In the genomic region with DNA sequence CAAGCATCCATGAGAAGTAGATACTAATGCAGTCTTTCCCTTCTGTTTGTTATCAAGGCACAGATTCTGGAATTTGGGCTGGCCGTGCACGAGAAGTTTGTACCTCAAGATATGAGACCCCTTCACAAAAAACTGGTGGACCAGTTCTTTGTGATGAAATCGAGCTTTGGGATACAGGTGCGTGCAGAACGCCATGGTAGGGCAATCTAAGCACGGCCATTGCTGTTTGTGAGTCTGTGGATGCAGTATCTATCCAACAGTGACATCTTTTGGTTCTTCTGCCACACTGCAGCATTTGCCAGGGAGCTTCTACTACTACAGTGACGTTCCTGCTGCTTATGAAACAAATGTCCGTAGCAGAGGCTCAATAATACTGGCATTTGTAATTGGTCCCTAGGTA, we compare ENCODE assay signal across 8 mouse cellular contexts.
DNase-seq lines count a peak whose midpoint lies in the region; ATAC-seq lines count a peak whose summit lies in the region.

No protein-coding gene starts in this region.

- H3K9me3 ChIP-seq in forebrain, embryonic 15.5 days = no peaks in the 10 kb centered on the region
- no peaks in the 10 kb centered on the region for H3K9me3 ChIP-seq in forebrain, embryonic 12.5 days

- no peak overlapping the region for H3K4me2 ChIP-seq in forebrain, embryonic 15.5 days (replicated peaks)
- no peak overlapping the region for H3K4me2 ChIP-seq in forebrain, embryonic 12.5 days

- H3K27me3 ChIP-seq in forebrain, embryonic 15.5 days = no peaks in the 10 kb centered on the region
- H3K27me3 ChIP-seq in forebrain, embryonic 12.5 days = peaks cover 28% of the 10 kb centered on the region
- no peaks in the 10 kb centered on the region for H3K27me3 ChIP-seq in splenic B cell, adult 2 months (ENCODE audit: control insufficient read depth, insufficient read depth, low read length, poor library complexity, severe bottlenecking)

- H3K4me1 ChIP-seq in forebrain, embryonic 15.5 days = peaks cover 13% of the 10 kb centered on the region
- H3K4me1 ChIP-seq in forebrain, embryonic 12.5 days = peaks cover 7% of the 10 kb centered on the region; the same call in 1 of the 2 replicates

- no peak overlapping the region for H3K27ac ChIP-seq in forebrain, embryonic 15.5 days (replicated peaks)
- no peak overlapping the region for H3K27ac ChIP-seq in forebrain, embryonic 12.5 days

- peak; percentile 57 for DNase-seq in right cerebral cortex, adult 18-20 months
- no peak for DNase-seq in right cerebral cortex, postnatal 14 days
- peak; percentile 44 for DNase-seq in layer of hippocampus, adult 9-11 months
- peak; percentile 55 for DNase-seq in splenic B cell, adult 2 months (ENCODE audit: low read depth, low spot score)
- no peak for DNase-seq in adrenal gland, adult 8-10 months

- 66% methylated on average over 8 of the region's 8 CpGs for WGBS in forebrain, embryonic 15.5 days
- WGBS in forebrain, embryonic 12.5 days = 69% methylated on average over 8 of the region's 8 CpGs

- 0 out of 2 replicates have a peak, but pooled peaks have one; percentile 24 for ATAC-seq in forebrain, embryonic 15.5 days (replicated peaks)
- ATAC-seq in forebrain, embryonic 12.5 days (ENCODE audit: low FRiP score) = no peak
- ATAC-seq in common myeloid progenitor, adult 5-6 weeks (replicated peaks; ENCODE audit: low read depth, poor library complexity, severe bottlenecking) = peak; percentile 93

- H3K9ac ChIP-seq in forebrain, embryonic 15.5 days (replicated peaks) = no peak overlapping the region
- H3K9ac ChIP-seq in forebrain, embryonic 12.5 days = no peak overlapping the region

- H3K36me3 ChIP-seq in forebrain, embryonic 15.5 days = peaks cover 23% of the 10 kb centered on the region
- 0 out of 2 replicates have a peak, but pooled peaks cover 7% of the 10 kb centered on the region for H3K36me3 ChIP-seq in forebrain, embryonic 12.5 days (replicated peaks)
- no peaks in the 10 kb centered on the region for H3K36me3 ChIP-seq in splenic B cell, adult 2 months (ENCODE audit: control insufficient read depth, insufficient read depth, low read length, poor library complexity, severe bottlenecking)

- H3K4me3 ChIP-seq in forebrain, embryonic 15.5 days = no peak overlapping the region
- H3K4me3 ChIP-seq in forebrain, embryonic 12.5 days (replicated peaks) = no peak overlapping the region

Comparison
In these comparisons a context has a peak if more than half of its experiments do, and no peak if none do; other contexts are left out.
1. DNase-seq: peak in right cerebral cortex, adult 18-20 months (single experiment), layer of hippocampus, adult 9-11 months (single experiment) and splenic B cell, adult 2 months (single experiment); none in right cerebral cortex, postnatal 14 days (single experiment) and adrenal gland, adult 8-10 months (single experiment).